Mouse (Mus musculus) spleen, adult 18-20 months (tissue): ENCODE results near the gene Fastkd1.
"Not testable (repeated sequence)": the region's sequence is repeated elsewhere in the genome, so short reads cannot be mapped to it uniquely, and the experiment has no call there.

Experiments
- DNase-seq, 2 experiments: peaks; one replicate each; pipeline ENCODE4 v3.0.0; 2022; ENCODE audit warnings: mixed read lengths in 2 of 2

Fastkd1 gene

DNA sequence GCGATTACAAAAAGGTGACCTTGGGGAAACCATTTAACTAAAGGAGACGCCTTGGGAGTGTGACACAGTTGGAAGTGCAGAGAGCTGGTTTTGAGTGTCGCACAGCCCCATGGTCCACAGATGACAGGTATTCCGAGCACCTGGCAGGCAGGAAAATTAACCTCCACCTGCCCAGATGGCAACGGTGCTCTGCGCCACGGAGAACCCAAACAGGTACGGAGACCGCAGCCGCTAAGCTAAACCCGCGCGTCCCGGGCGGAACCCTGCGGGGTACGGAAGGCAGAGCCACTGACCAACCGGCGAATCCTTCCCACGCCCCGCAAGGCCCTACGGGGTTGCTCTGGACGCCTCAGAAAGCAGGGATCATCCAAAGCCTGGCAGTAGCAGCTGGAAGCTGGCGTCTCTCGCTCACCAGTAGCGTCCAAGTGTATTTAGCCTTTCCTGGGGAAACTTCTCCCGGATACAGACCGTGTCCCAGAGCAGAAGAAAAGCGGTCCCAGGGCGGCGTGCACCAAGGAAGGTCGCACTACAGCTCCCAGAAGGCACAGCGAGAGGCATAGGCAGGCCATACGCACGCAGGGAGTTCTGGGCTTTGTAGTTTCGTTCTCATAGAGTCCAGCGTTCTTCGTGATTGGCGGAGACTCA is at the start of gene Fastkd1:
Gene Fastkd1 (minus strand): TSS at position 536 of the 645 bp plus-strand sequence.
- peak; percentile 68 to 73 for DNase-seq

GRCm38 (mm10) chr2:69760980-69761379 is 47.7 kb upstream of the Fastkd1 start:
- no peak for DNase-seq

- no peak for DNase-seq
Measured at GRCm38 (mm10) chr2:69745091-69745490, 31.8 kb upstream of the Fastkd1 start.

DNA sequence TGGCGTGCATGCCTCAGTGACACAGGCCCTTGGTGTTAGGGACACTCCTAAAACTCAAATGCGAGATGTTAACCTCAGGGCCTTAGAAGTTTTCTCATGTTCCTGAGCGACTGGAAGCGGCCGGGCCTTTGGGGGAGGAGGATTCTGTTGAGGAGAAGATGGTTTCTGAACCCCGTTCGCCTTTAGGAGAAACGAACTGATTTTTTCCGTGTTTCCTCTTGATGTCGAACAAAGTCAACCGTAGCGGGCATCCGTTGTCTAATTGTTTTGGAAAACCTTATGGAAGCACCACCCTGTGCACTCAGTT is 10.2 kb upstream of the Fastkd1 start:
- no peak for DNase-seq

- DNase-seq, result peak; percentile 81 to 88
Measured at GRCm38 (mm10) chr2:69722650-69723518, 9.6 kb upstream of the Fastkd1 start.

DNA sequence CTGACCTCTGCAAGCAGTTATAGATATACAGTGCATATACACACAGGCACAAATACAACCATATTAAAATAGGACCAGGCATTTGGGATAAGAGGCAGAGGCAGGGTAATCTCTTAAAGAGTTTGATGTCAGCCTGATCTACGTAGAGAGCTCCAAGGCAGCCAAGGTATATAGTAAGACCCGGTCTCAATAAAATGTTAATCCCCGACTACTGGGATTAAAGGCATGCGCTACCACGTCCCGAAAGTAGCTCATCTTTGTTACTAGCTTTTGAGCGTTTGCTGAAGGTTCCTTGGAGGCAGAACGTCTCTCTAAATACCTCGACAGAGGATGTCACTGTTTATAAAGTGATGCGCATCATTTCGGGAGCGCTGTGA is 8.9 kb upstream of the Fastkd1 start, which contains the start of gene Ppig:
Gene Ppig (plus strand): TSS at position 273 of the 377 bp plus-strand sequence.
- DNase-seq, result no peak

DNA sequence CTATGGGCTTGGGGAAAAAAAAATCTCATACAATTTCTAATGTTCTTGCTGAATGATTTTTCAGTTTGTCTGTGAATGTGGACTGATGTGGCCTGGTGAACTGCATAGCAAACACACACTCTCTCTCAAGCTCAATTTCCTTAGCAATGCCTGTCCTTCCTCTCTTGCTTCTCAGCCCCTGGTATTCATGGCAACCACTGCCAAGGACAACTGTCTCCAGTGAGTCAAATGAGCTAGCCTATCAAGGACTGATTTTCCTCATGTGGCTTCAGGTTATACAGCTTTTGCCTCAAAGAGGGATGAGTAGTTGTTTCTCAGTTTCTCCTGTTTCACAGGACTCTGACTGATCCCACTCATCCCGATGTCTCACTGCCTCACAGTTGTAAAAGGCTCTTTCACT is 5.8 kb upstream of the Fastkd1 start:
- no peak for DNase-seq

DNA sequence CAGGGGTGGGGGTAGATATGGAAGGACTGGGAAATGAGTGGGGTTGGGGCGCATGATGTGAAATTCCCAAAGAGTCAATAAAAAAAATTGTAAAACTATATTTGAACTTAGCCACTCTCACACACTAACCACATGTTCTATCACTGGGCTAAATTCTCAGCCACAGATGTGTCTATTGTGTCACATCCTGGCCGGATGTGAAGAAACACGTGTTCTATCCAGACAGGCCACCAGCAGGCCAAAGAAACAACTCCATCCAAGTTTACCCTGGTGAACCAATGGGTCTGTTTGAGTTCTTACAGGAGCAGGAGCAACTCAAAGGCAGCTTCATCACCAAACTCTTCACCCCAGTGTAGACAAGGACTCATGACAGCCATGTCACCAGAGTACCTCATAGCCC is 3.2 kb upstream of the Fastkd1 start:
- no peak for DNase-seq

DNA sequence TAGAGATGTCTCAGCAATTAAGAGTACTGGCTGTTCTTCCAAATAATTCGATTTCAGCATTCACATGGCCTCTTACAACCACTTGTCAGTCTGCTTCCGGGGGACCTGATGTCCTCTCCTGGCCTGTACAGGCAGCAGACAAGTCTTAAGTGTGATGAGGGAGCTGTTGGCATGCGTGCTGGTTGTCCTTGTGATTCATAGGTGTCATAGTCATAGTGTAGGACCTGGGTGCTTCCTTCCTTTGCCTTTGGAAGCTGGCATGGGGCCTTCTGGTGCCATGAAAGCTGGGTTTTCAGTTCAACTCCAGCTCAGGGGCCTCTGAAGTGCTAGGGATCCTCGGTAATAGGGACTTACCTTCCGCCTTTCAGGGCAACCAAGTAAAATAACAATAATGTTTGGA is 810 bp upstream of the Fastkd1 start:
- DNase-seq, result no peak

DNA sequence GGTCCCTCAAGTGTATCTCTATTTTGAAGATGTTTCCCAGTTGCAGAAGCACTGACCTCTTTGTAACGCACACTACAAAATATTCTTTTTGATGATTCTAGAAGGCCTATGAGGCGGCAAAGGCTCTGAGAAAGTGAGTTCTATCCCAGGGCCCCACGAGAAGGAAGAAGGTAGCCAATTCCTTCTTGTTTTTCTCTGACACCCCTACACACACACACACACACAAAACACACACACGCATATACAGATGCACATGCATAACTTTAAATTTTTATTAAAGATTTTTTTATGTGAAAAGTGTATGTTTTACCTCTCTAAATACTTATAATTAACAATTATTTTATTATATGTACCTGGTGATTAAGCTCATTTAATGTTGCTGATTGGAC is 304 bp upstream of the Fastkd1 start:
- no peak for DNase-seq

GRCm38 (mm10) chr2:69712171-69712570 is 1.1 kb downstream of the Fastkd1 start:
- DNase-seq, result no peak

DNA sequence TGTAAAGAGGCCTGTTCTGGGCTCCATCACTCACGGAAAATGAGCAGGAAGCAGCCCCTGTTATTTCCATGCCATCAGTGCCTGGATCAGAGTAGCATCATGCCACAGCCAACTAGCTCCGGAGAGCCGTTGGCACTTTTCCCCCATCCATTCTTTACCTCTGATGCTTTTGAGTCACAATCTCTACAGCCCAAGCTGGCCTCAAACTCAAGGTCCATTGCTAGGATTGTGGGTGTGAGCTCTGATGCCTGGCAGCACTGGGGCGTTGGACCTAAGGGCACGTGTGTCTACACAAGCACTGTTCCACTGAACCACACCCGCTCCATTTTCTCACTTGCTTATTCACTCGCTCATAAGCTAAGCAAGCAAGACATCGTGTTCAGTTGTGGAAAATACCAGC is 12.9 kb downstream of the Fastkd1 start:
- DNase-seq, result no peak

- DNase-seq, result no peak
Measured at GRCm38 (mm10) chr2:69693501-69693900, 19.8 kb downstream of the Fastkd1 start.

DNA sequence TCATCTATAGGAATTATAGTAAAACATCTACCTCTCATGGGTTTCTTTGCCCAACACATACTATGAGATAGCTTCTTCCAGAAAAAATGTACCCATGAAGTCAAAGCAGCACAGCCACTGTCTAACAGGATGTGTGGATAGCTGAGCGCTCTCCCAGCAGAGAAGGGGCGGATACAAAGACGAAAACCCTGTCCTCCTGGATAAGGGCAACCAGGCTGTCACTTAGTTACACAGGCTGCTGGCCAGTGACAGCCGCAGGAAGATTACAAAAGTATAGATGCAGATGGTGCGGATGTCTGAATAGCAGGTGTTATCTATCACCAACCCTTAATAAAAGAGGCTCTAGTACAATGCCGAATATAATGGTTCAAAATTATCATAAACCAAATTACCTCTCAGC is 22.5 kb downstream of the Fastkd1 start:
- DNase-seq, result no peak

DNA sequence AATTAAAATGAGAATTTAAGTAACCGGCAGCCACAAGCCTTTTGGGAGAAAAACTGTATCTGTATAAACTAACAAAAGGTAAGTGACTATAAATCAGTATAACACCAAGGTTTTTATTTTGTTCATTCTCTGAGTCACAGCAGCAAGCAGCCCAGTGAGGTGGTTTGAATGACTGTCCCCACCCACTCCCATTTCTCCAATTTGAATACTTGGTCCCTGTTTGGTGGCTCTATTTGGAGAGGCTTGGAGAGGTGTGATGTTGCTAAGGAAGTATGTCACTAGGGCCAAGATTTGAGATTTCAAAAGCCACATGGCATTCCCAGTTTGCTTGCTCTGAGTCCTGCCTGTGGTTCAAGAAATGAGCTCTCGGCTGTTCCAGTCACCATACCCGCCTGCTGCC is 23.1 kb downstream of the Fastkd1 start:
- no peak for DNase-seq

- no peak for DNase-seq
Measured at GRCm38 (mm10) chr2:69684488-69684887, 28.8 kb downstream of the Fastkd1 start.

- DNase-seq, result no peak
Measured at GRCm38 (mm10) chr2:69683036-69683805, 30.1 kb downstream of the Fastkd1 start.

GRCm38 (mm10) chr2:69681931-69682330 is 31.4 kb downstream of the Fastkd1 start:
- no peak for DNase-seq

DNA sequence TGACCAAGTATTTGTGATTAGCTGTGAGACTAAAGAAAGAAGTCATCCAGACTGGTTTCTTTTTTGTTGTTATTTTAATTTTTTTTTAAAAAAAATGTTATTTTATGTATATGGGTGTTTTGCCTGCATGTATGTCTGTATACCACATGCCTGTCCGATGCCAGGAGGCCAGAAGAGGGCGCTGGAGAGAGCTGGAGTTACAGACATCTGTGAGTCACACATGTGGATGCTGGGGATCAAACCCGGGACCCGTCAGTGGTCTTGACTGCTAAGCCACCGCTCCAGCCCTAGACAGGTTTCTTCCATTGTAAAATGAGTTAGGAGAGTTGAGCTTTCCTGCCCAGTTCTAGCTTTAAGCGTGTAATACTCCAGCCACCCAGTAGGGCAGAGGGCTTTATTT is 33.3 kb downstream of the Fastkd1 start:
- DNase-seq, result no peak

DNA sequence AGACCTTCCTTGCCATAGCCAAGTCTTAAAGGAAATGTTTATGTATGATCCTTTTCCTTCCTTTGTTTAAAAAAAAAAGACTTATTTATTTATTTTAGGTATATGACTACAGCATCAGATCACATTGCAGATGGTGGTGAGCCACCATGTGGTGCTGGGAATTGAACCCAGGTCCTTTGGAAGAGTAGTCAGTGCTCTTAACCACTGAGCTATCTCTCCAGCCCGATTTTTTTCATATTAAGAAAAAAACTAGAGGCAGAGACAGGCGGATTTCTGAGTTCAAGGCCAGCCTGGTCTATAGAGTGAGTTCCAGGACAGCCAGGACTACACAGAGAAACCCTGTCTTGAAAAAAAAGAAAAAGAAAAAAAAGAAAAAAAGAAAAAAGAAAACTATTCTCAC is 36.1 kb downstream of the Fastkd1 start:
- not testable (repeated sequence) for DNase-seq

GRCm38 (mm10) chr2:69676713-69677112 is 36.6 kb downstream of the Fastkd1 start:
- DNase-seq, result no peak

GRCm38 (mm10) chr2:69675266-69675665 is 38.0 kb downstream of the Fastkd1 start:
- no peak for DNase-seq

GRCm38 (mm10) chr2:69673723-69674122 is 39.6 kb downstream of the Fastkd1 start:
- no peak for DNase-seq

GRCm38 (mm10) chr2:69669853-69670252 is 43.5 kb downstream of the Fastkd1 start, which contains the start of gene Klhl41:
Klhl41 (plus strand) TSS chr2:69670120.
- DNase-seq, result no peak
